Mouse (Mus musculus) midbrain, embryonic 12.5 days (tissue): ENCODE results near the gene Tmem255a. TPM values are rescaled to one million over a fixed set of nuclear protein-coding genes. Genes with fewer than 3 reads are reported as not detected.

Source experiments
- ATAC-seq: fragments of 200-750 bp; cut with Nextera tagmentation; 2 replicates; pipeline ENCODE4 v1.8.0; 2017; ENCODE audit warnings: low read depth, moderate TSS enrichment, moderate library complexity; ENCODE audit not compliant: low FRiP score
- H3K27ac ChIP-seq: fragments of 300-500 bp; sonication (generic); replicated peaks from 2 replicates; pipeline ENCODE4 v1.5.1; 2016; ENCODE audit warnings: mild to moderate bottlenecking
- H3K27me3 ChIP-seq: fragments of 300-500 bp; sonication (generic); 2 replicates; pipeline ENCODE4 v1.6.1; 2016; ENCODE audit warnings: mild to moderate bottlenecking
- H3K36me3 ChIP-seq: fragments of 300-500 bp; sonication (generic); 2 replicates; pipeline ENCODE4 v1.6.1; 2016
- H3K4me1 ChIP-seq: fragments of 300-500 bp; sonication (generic); 2 replicates; pipeline ENCODE4 v1.6.1; 2016
- H3K4me2 ChIP-seq: fragments of 300-500 bp; sonication (generic); replicated peaks from 2 replicates; pipeline ENCODE4 v1.6.1; 2016; ENCODE audit warnings: mild to moderate bottlenecking, moderate library complexity
- H3K4me3 ChIP-seq: fragments of 300-500 bp; sonication (generic); 2 replicates; pipeline ENCODE4 v1.5.1; 2016; ENCODE audit warnings: mild to moderate bottlenecking
- H3K9ac ChIP-seq: fragments of 300-500 bp; sonication (generic); replicated peaks from 2 replicates; pipeline ENCODE4 v1.6.1; 2016; ENCODE audit warnings: mild to moderate bottlenecking, moderate library complexity
- H3K9me3 ChIP-seq: fragments of 300-500 bp; sonication (generic); 2 replicates; pipeline ENCODE4 v1.6.1; 2016; ENCODE audit warnings: mild to moderate bottlenecking
- WGBS: fragments of 180-500 bp; shearing (Covaris S2); methylation state at CpG from one replicate; pipeline ENCODE4 v1.1.7; 2016; 5-methylcytosine and 5-hydroxymethylcytosine counted together
- polyA plus RNA-seq: library from polyadenylated mRNA; unstranded; fragments of >200 nt; fragmentation: Nextera tagmentation; extraction: Ambion mirVana; gene quantifications from 2 replicates; pipeline ENCODE4 v1.2.1, GENCODE M21; 2016

Tmem255a gene
- 13.1 and 14.6 TPM in 2 replicates for polyA plus RNA-seq

- Histone ChIP-seq H3K27ac (no peak within 1 kb of the TSS; the same call in 1 of the 2 replicates), H3K36me3 (no peaks in the 10 kb centered on the region), H3K4me3 (peak within 1 kb of the TSS; percentile 39), H3K9ac (peak within 1 kb of the TSS; percentile 46), H3K4me1 (0 out of 2 replicates have a peak, but pooled peaks cover 7% of the 10 kb centered on the region), H3K27me3 (peaks cover 14% of the 10 kb centered on the region), H3K4me2 (peak within 1 kb of the TSS; percentile 74), H3K9me3 (no peaks in the 10 kb centered on the region)
- peak; percentile 79 for ATAC-seq
- WGBS, result 18% methylated on average over 20 of the region's 27 CpGs
These were observed at the start of gene Tmem255a for GRCm38 (mm10) chrX:38251851-38252571. Tmem255a (minus strand) TSS chrX:38252439.

- 23% methylated on average over 2 of the region's 2 CpGs for WGBS
- no peak for ATAC-seq
- no peaks in the 10 kb centered on the region for H3K27me3 ChIP-seq
These were observed 7.4 kb upstream of the Tmem255a start for GRCm38 (mm10) chrX:38259610-38260009.

GRCm38 (mm10) chrX:38250352-38250950, 1.8 kb downstream of the Tmem255a start:
- peak; percentile 24; the same call in 1 of the 2 replicates for ATAC-seq
- Histone ChIP-seq H3K9ac (no peak overlapping the region), H3K9me3 (no peaks in the 10 kb centered on the region), H3K4me2 (peak overlapping the region; percentile 74), H3K36me3 (no peaks in the 10 kb centered on the region), H3K27me3 (peaks cover 14% of the 10 kb centered on the region), H3K4me1 (0 out of 2 replicates have a peak, but pooled peaks cover 7% of the 10 kb centered on the region), H3K27ac (no peak overlapping the region), H3K4me3 (peak overlapping the region; percentile 39)
- 22% methylated on average over 18 of the region's 18 CpGs for WGBS

More at GRCm38 (mm10) chrX:38259610-38260009, 7.4 kb upstream of the Tmem255a start:
- Histone ChIP-seq H3K4me2 (no peak overlapping the region), H3K36me3 (no peaks in the 10 kb centered on the region), H3K27ac (no peak overlapping the region), H3K4me1 (no peaks in the 10 kb centered on the region), H3K4me3 (no peak overlapping the region), H3K9me3 (no peaks in the 10 kb centered on the region), H3K9ac (no peak overlapping the region)

GRCm38 (mm10) chrX:38249640-38250351, 2.4 kb downstream of the Tmem255a start:
- no peaks in the 10 kb centered on the region for H3K36me3 ChIP-seq
- no peak overlapping the region for H3K9ac ChIP-seq
- H3K4me1 ChIP-seq, result 0 out of 2 replicates have a peak, but pooled peaks cover 7% of the 10 kb centered on the region
- H3K27me3 ChIP-seq, result peaks cover 14% of the 10 kb centered on the region
- no peak overlapping the region for H3K27ac ChIP-seq
- peak overlapping the region; percentile 74 for H3K4me2 ChIP-seq
- 22% methylated on average over 15 of the region's 16 CpGs for WGBS
- H3K9me3 ChIP-seq, result no peaks in the 10 kb centered on the region
- no peak for ATAC-seq
- no peak overlapping the region for H3K4me3 ChIP-seq

GRCm38 (mm10) chrX:38247601-38248000, 4.6 kb downstream of the Tmem255a start:
- Histone ChIP-seq H3K9me3 (no peaks in the 10 kb centered on the region), H3K9ac (no peak overlapping the region), H3K4me2 (no peak overlapping the region), H3K27ac (no peak overlapping the region), H3K36me3 (no peaks in the 10 kb centered on the region), H3K27me3 (peaks cover 14% of the 10 kb centered on the region), H3K4me1 (0 out of 2 replicates have a peak, but pooled peaks cover 7% of the 10 kb centered on the region), H3K4me3 (no peak overlapping the region)
- no peak for ATAC-seq
- WGBS, result 36% methylated on average over 5 of the region's 5 CpGs

GRCm38 (mm10) chrX:38247108-38247507, 5.1 kb downstream of the Tmem255a start:
- H3K9ac ChIP-seq, result no peak overlapping the region
- H3K27me3 ChIP-seq, result peaks cover 14% of the 10 kb centered on the region
- no peak overlapping the region for H3K4me3 ChIP-seq
- no peaks in the 10 kb centered on the region for H3K36me3 ChIP-seq
- 28% methylated on average over 6 of the region's 6 CpGs for WGBS
- H3K27ac ChIP-seq, result no peak overlapping the region
- ATAC-seq, result no peak
- no peaks in the 10 kb centered on the region for H3K9me3 ChIP-seq
- H3K4me1 ChIP-seq, result 0 out of 2 replicates have a peak, but pooled peaks cover 7% of the 10 kb centered on the region
- H3K4me2 ChIP-seq, result no peak overlapping the region

- Histone ChIP-seq H3K4me1 (no peaks in the 10 kb centered on the region), H3K4me3 (no peak overlapping the region), H3K4me2 (no peak overlapping the region), H3K27ac (no peak overlapping the region), H3K36me3 (no peaks in the 10 kb centered on the region), H3K9ac (no peak overlapping the region), H3K9me3 (no peaks in the 10 kb centered on the region), H3K27me3 (no peaks in the 10 kb centered on the region)
- no peak for ATAC-seq
- 26% methylated on average over 2 of the region's 2 CpGs for WGBS
These were observed 14.5 kb downstream of the Tmem255a start for GRCm38 (mm10) chrX:38237731-38238130.

- no peaks in the 10 kb centered on the region for H3K27me3 ChIP-seq
- H3K27ac ChIP-seq, result no peak overlapping the region
- no peak overlapping the region for H3K4me3 ChIP-seq
- WGBS, result 77% methylated on average over 1 of the region's 1 CpGs
- no peaks in the 10 kb centered on the region for H3K4me1 ChIP-seq
- H3K9me3 ChIP-seq, result no peaks in the 10 kb centered on the region
- no peak for ATAC-seq
- no peak overlapping the region for H3K9ac ChIP-seq
- no peaks in the 10 kb centered on the region for H3K36me3 ChIP-seq
- H3K4me2 ChIP-seq, result no peak overlapping the region
These were observed 22.4 kb downstream of the Tmem255a start for GRCm38 (mm10) chrX:38229888-38230287.

GRCm38 (mm10) chrX:38222757-38223156, 29.5 kb downstream of the Tmem255a start:
- H3K9me3 ChIP-seq, result no peaks in the 10 kb centered on the region
- 55% methylated on average over 2 of the region's 2 CpGs for WGBS
- H3K27ac ChIP-seq, result no peak overlapping the region
- H3K4me2 ChIP-seq, result no peak overlapping the region
- ATAC-seq, result no peak
- H3K27me3 ChIP-seq, result no peaks in the 10 kb centered on the region
- no peaks in the 10 kb centered on the region for H3K36me3 ChIP-seq
- no peak overlapping the region for H3K4me3 ChIP-seq
- H3K9ac ChIP-seq, result no peak overlapping the region
- no peaks in the 10 kb centered on the region for H3K4me1 ChIP-seq

- no peak for ATAC-seq
- H3K4me2 ChIP-seq, result no peak overlapping the region
- H3K4me3 ChIP-seq, result no peak overlapping the region
- no peaks in the 10 kb centered on the region for H3K9me3 ChIP-seq
- no peaks in the 10 kb centered on the region for H3K27me3 ChIP-seq
- no peak overlapping the region for H3K9ac ChIP-seq
- no peak overlapping the region for H3K27ac ChIP-seq
- WGBS, result 88% methylated on average over 2 of the region's 2 CpGs
- no peaks in the 10 kb centered on the region for H3K36me3 ChIP-seq
- H3K4me1 ChIP-seq, result no peaks in the 10 kb centered on the region
These were observed 34.6 kb downstream of the Tmem255a start for GRCm38 (mm10) chrX:38217676-38217991.

GRCm38 (mm10) chrX:38216986-38217675, 35.1 kb downstream of the Tmem255a start:
- ATAC-seq, result no peak
- Histone ChIP-seq H3K27ac (no peak overlapping the region), H3K9me3 (no peaks in the 10 kb centered on the region), H3K4me3 (no peak overlapping the region), H3K4me2 (no peak overlapping the region), H3K36me3 (no peaks in the 10 kb centered on the region), H3K4me1 (no peaks in the 10 kb centered on the region), H3K27me3 (no peaks in the 10 kb centered on the region), H3K9ac (no peak overlapping the region)
- 86% methylated on average over 9 of the region's 9 CpGs for WGBS
